Mouse (Mus musculus): ENCODE measurements around the gene Gm21149.
"Not testable (repeated sequence)": the region's sequence is repeated elsewhere in the genome, so short reads cannot be mapped to it uniquely, and the experiment has no call there.

- peak; percentile 26; the same call in 1 of the 2 replicates for TF ChIP-seq CTCF (conservative IDR thresholded peaks at IDR 0.05; ENCODE audit: low read length)
- not testable (repeated sequence) for TF ChIP-seq NANOG, POU5F1 (IDR thresholded peaks at IDR 0.05; ENCODE audit: borderline replicate concordance, low read length)
Measured at GRCm38 (mm10) chr5:15507757-15508459, 31.6 kb upstream of the Gm21149 start.

All from E14TG2a.4 (cell line).